Mouse (Mus musculus): ENCODE data around the gene Mamdc4. TPM values are rescaled to one million over a fixed set of nuclear protein-coding genes. Genes with fewer than 3 reads are reported as not detected.

The Mamdc4 gene
- polyA plus RNA-seq, 1 experiment, result 1.3 TPM

DNA sequence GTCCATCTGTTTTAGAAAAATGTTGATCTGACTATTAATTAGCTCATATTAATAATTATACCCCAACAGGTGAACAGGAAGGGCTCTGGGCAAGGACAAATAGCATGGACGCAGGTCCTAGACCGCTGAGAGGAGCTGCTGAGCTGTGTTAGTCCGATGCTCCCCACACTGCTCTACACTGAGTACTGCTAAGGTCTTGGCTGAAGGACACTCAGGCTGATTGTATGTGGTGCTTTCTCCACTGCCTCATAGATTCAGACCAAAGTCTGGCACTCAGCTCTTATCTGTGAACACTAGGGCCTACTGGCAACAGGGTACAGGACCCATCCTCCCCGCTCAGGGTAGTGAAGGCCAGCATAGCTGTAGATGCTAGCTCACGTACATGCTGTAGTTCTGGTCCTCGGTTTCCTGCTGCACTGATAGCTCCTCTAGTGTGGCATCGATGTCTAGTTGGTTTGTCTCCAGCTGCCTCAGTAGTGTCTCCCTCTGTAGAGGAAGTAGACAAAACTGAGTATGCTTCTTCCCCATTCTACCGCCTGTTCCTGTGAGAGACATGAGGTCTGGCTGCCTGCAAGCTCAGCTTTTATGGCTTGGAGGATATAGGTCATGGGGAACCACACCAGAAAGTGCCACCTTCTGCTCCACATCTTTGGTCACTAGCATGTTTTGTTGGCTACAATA is 13.7 kb upstream of the Mamdc4 start:
- 88% methylated on average over 8 of the region's 8 CpGs for WGBS
- Histone ChIP-seq H3K27ac (ENCODE audit: insufficient read depth, low read depth, low read length) (no peak overlapping the region), H3K4me3 (ENCODE audit: insufficient read depth, low read depth, low read length) (no peak overlapping the region), H3K27me3 (replicated peaks; ENCODE audit: control insufficient read depth, insufficient read depth, low read length) (no peaks in the 10 kb centered on the region), H3K4me1 (ENCODE audit: control insufficient read depth, insufficient read depth, low read length) (no peaks in the 10 kb centered on the region), H3K36me3 (ENCODE audit: control insufficient read depth, insufficient read depth, low read length) (peaks cover 2% of the 10 kb centered on the region; the same call in 1 of the 2 replicates)
- TF ChIP-seq POLR2A (IDR thresholded peaks at IDR 0.05; ENCODE audit: low read depth, low read length), result no peak
- no peak for DNase-seq

DNA sequence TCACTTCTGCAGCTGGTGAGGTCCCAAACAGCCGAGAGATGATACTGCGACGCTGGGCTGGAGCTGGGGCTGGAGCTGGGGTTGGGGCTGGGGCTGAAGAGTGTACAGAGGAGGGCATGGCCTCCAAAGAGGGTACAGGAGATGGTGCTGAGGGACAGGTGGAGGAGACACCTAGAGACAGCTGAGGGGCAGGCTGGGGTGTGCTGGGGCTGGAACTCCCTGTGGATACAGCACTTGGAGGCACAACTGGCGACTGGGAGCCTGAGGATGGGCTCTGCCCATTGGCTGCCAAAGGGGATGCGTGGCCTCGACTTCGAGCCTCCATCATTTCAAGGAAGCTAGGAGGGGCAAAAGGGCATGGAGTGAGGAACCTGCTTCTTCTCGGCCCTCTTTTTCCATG is 12.6 kb upstream of the Mamdc4 start:
- WGBS, result 88% methylated on average over 8 of the region's 8 CpGs
- no peaks in the 10 kb centered on the region for H3K4me1 ChIP-seq (ENCODE audit: control insufficient read depth, insufficient read depth, low read length)
- TF ChIP-seq CTCF (conservative IDR thresholded peaks at IDR 0.05; ENCODE audit: insufficient read depth, insufficient read length, low read depth, low read length), result no peak
- no peak for TF ChIP-seq POLR2A (IDR thresholded peaks at IDR 0.05; ENCODE audit: low read depth, low read length)
- DNase-seq, result no peak
- H3K27me3 ChIP-seq (replicated peaks; ENCODE audit: control insufficient read depth, insufficient read depth, low read length), result no peaks in the 10 kb centered on the region
- no peak overlapping the region for H3K27ac ChIP-seq (ENCODE audit: insufficient read depth, low read depth, low read length)
- H3K4me3 ChIP-seq (ENCODE audit: insufficient read depth, low read depth, low read length), result no peak overlapping the region
- no peaks in the 10 kb centered on the region; the same call in 1 of the 2 replicates for H3K36me3 ChIP-seq (ENCODE audit: control insufficient read depth, insufficient read depth, low read length)

DNA sequence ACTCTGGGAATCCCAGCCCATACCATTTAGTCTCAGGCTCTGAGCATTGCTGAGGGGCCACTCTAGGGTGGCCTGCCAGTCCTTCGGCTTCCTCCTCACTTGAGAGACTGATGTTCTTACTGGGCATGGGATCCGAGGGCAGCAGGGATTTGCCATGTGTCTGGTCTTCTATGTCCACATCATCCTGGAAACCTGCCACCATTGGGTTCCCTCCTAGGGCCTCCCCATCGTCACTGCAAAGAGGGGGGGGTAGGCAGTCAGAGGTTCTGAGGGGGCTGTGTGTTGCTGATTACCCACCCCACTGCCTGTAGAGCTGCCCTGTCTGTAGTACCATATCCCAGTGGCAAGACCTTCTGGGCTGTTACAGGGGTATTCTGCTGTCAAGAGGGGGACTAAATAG is 11.0 kb upstream of the Mamdc4 start:
- Histone ChIP-seq H3K27me3 (replicated peaks; ENCODE audit: control insufficient read depth, insufficient read depth, low read length) (no peaks in the 10 kb centered on the region), H3K27ac (ENCODE audit: insufficient read depth, low read depth, low read length) (no peak overlapping the region), H3K36me3 (ENCODE audit: control insufficient read depth, insufficient read depth, low read length) (no peaks in the 10 kb centered on the region; the same call in 1 of the 2 replicates), H3K4me3 (ENCODE audit: insufficient read depth, low read depth, low read length) (no peak overlapping the region), H3K4me1 (ENCODE audit: control insufficient read depth, insufficient read depth, low read length) (peaks cover 4% of the 10 kb centered on the region)
- WGBS, result 71% methylated on average over 3 of the region's 3 CpGs
- DNase-seq, result no peak
- TF ChIP-seq CTCF (conservative IDR thresholded peaks at IDR 0.05; ENCODE audit: insufficient read depth, insufficient read length, low read depth, low read length), result no peak
- no peak for TF ChIP-seq POLR2A (IDR thresholded peaks at IDR 0.05; ENCODE audit: low read depth, low read length)

DNA sequence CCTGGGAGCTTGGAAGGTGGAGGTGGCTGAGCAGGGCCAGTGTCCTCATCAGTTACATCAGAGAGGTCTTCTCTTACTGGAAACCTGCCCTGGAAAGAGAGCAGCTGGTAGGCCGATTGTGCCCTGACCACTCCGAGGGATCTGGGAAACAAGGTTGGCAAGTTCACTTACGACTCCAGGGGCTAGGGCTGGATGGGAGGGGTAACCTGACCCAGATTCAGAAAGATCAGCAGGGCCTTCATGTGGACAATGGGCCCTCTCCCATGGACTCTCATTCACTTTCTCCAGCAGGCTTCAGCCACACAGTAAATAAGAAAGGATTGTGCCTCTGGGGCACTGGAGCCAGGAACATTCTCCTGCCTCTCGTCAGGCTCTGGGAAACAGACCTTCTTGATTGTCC is 10.2 kb upstream of the Mamdc4 start:
- no peak overlapping the region for H3K27ac ChIP-seq (ENCODE audit: insufficient read depth, low read depth, low read length)
- no peak for TF ChIP-seq CTCF (conservative IDR thresholded peaks at IDR 0.05; ENCODE audit: insufficient read depth, insufficient read length, low read depth, low read length)
- no peak for TF ChIP-seq POLR2A (IDR thresholded peaks at IDR 0.05; ENCODE audit: low read depth, low read length)
- H3K36me3 ChIP-seq (ENCODE audit: control insufficient read depth, insufficient read depth, low read length), result no peaks in the 10 kb centered on the region; the same call in 1 of the 2 replicates
- H3K4me3 ChIP-seq (ENCODE audit: insufficient read depth, low read depth, low read length), result no peak overlapping the region
- WGBS, result 76% methylated on average over 4 of the region's 4 CpGs
- peaks cover 4% of the 10 kb centered on the region for H3K4me1 ChIP-seq (ENCODE audit: control insufficient read depth, insufficient read depth, low read length)
- no peak for DNase-seq
- H3K27me3 ChIP-seq (replicated peaks; ENCODE audit: control insufficient read depth, insufficient read depth, low read length), result no peaks in the 10 kb centered on the region

DNA sequence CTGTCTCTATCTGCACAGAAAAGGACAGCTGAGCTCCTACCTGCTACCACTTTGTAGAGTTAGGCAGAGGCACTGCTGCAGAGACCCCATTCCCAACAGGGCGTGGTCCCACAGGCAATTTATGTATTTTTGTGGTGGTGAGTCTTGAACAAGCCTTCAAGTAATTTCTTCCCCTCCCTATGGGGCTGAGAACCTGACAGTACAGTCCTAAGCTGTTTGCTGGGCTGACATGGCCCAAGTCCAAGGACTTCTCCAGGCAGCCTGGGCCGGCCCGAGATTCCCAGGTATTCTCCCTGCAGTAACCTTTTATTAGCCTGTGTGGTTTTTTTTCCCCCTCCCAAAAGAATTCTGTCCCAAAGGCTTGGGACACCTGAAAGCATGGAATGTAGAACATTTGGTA is 9.5 kb upstream of the Mamdc4 start:
- Histone ChIP-seq H3K4me1 (ENCODE audit: control insufficient read depth, insufficient read depth, low read length) (peaks cover 4% of the 10 kb centered on the region), H3K27ac (ENCODE audit: insufficient read depth, low read depth, low read length) (no peak overlapping the region), H3K36me3 (ENCODE audit: control insufficient read depth, insufficient read depth, low read length) (no peaks in the 10 kb centered on the region; the same call in 1 of the 2 replicates), H3K27me3 (replicated peaks; ENCODE audit: control insufficient read depth, insufficient read depth, low read length) (0 out of 2 replicates have a peak, but pooled peaks cover 3% of the 10 kb centered on the region), H3K4me3 (ENCODE audit: insufficient read depth, low read depth, low read length) (no peak overlapping the region)
- DNase-seq, result no peak
- no peak for TF ChIP-seq CTCF (conservative IDR thresholded peaks at IDR 0.05; ENCODE audit: insufficient read depth, insufficient read length, low read depth, low read length)
- no peak for TF ChIP-seq POLR2A (IDR thresholded peaks at IDR 0.05; ENCODE audit: low read depth, low read length)
- WGBS, result 77% methylated on average over 3 of the region's 3 CpGs

DNA sequence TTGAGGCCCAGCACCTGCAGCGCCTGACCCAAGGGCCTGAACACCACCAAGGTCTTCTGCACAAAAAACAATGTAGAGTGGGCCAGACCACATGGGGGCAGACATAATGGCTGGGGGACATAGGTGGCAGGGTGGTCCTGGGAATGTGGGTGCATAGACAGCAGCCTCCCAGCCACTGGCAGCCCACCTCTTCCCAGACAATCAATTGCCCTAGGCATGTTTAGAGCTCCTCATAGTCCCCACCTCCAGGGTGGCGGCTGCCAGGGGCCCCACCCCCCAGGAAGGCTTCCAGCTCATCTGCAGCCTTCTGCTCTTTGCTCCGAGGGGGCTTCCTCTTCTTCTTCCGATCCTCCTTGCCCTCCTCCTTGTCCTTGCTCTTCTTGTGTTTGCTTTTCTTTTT is 8.9 kb upstream of the Mamdc4 start:
- H3K27ac ChIP-seq (ENCODE audit: insufficient read depth, low read depth, low read length), result no peak overlapping the region
- peaks cover 4% of the 10 kb centered on the region for H3K4me1 ChIP-seq (ENCODE audit: control insufficient read depth, insufficient read depth, low read length)
- DNase-seq, result no peak
- H3K36me3 ChIP-seq (ENCODE audit: control insufficient read depth, insufficient read depth, low read length), result no peaks in the 10 kb centered on the region; the same call in 1 of the 2 replicates
- peaks cover 6% of the 10 kb centered on the region for H3K27me3 ChIP-seq (replicated peaks; ENCODE audit: control insufficient read depth, insufficient read depth, low read length)
- WGBS, result 68% methylated on average over 4 of the region's 4 CpGs
- no peak overlapping the region for H3K4me3 ChIP-seq (ENCODE audit: insufficient read depth, low read depth, low read length)
- TF ChIP-seq POLR2A (IDR thresholded peaks at IDR 0.05; ENCODE audit: low read depth, low read length), result no peak
- no peak for TF ChIP-seq CTCF (conservative IDR thresholded peaks at IDR 0.05; ENCODE audit: insufficient read depth, insufficient read length, low read depth, low read length)

DNA sequence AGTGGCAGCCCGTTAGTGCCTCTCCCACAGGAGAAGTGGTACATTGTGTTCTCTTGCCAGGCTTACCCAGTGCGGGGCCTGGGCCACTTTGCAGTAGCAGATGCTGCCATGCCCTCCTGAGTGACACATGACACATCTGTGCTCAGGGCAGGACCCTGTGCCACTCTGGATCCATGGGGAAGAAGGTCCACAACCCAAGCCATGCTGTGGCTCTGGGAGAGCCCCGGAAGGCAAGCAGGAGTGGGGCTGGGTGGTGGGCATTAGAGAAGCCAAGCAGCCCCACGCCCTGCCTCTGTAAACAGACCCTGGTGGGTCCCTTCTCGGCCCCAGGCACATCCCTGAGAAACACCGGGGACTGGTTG is 8.5 kb upstream of the Mamdc4 start:
- DNase-seq, result no peak
- WGBS, result 77% methylated on average over 6 of the region's 6 CpGs
- peaks cover 4% of the 10 kb centered on the region for H3K4me1 ChIP-seq (ENCODE audit: control insufficient read depth, insufficient read depth, low read length)
- no peak overlapping the region for H3K4me3 ChIP-seq (ENCODE audit: insufficient read depth, low read depth, low read length)
- H3K27me3 ChIP-seq (replicated peaks; ENCODE audit: control insufficient read depth, insufficient read depth, low read length), result peaks cover 6% of the 10 kb centered on the region
- H3K36me3 ChIP-seq (ENCODE audit: control insufficient read depth, insufficient read depth, low read length), result no peaks in the 10 kb centered on the region; the same call in 1 of the 2 replicates
- no peak overlapping the region for H3K27ac ChIP-seq (ENCODE audit: insufficient read depth, low read depth, low read length)
- no peak for TF ChIP-seq POLR2A (IDR thresholded peaks at IDR 0.05; ENCODE audit: low read depth, low read length)
- no peak for TF ChIP-seq CTCF (conservative IDR thresholded peaks at IDR 0.05; ENCODE audit: insufficient read depth, insufficient read length, low read depth, low read length)

All from kidney, adult 2 months (tissue).